In the genomic region with DNA sequence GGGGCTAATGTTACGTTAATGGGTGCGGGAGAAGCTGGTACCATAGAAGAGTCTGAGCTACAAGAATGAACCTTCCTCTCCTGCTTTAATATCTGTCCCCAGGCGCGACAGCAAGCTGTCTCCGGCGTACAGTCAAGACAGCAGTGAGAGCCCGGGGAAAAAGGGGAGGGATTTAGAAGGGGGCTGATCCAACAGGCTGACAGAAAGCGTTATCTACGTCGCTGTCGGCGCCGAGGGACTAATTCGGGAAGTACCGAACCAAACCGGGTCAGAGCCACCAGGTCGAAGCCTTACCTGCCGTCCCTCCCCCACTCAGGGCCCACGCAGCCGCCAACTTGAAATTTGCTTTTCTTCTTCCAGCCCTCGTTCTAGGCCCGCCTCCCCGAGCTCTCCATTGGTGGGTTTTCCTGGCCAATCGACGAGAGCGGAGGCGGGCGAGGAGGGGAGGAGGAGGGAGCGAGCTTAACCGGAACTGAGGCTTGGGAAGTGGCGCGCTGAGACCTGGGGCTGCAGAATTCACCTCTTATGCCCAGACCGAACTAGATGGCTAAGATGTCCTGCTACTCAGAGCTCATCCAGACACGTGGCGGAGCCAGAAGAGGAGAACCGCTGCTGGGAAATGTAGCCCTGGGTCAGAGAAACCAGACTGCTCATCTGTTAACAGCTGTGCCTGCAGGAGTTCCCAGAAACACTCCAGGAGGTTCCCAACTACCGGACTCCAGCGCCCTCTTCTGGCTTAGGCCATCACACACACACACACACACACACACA, we compare ENCODE assay signal across 8 mouse cellular contexts. TPM values are rescaled to one million over a fixed set of nuclear protein-coding genes. Genes with fewer than 3 reads are reported as not detected.
DNase-seq lines count a peak whose midpoint lies in the region; ATAC-seq lines count a peak whose summit lies in the region.

Polr3gl (minus strand) TSS at position 392 of the 771 bp plus-strand sequence.

- H3K4me1 ChIP-seq in heart, embryonic 11.5 days (ENCODE audit: control insufficient read depth, insufficient read depth, low read length): peaks cover 28% of the 10 kb centered on the region
- peaks cover 28% of the 10 kb centered on the region for H3K4me1 ChIP-seq in kidney, embryonic 16.5 days (ENCODE audit: insufficient read depth, low read length)
- peaks cover 31% of the 10 kb centered on the region for H3K4me1 ChIP-seq in liver, embryonic 11.5 days (replicated peaks; ENCODE audit: control insufficient read depth, insufficient read depth, low read length)
- peaks cover 21% of the 10 kb centered on the region; the same call in 1 of the 2 replicates for H3K4me1 ChIP-seq in stomach, embryonic 14.5 days (ENCODE audit: control insufficient read depth, insufficient read depth, low read length)

- peak within 1 kb of the TSS; percentile 82 for H3K4me2 ChIP-seq in heart, embryonic 11.5 days
- H3K4me2 ChIP-seq in kidney, embryonic 16.5 days (replicated peaks; ENCODE audit: low read depth, low read length): peak within 1 kb of the TSS; percentile 96
- H3K4me2 ChIP-seq in liver, embryonic 11.5 days: peak within 1 kb of the TSS; percentile 85
- peak within 1 kb of the TSS; percentile 75 for H3K4me2 ChIP-seq in stomach, embryonic 14.5 days (replicated peaks; ENCODE audit: low read depth, low read length)

- peak within 1 kb of the TSS; percentile 81 for H3K9ac ChIP-seq in heart, embryonic 11.5 days (ENCODE audit: low read depth, low read length)
- H3K9ac ChIP-seq in kidney, embryonic 16.5 days (replicated peaks; ENCODE audit: low read length): peak within 1 kb of the TSS; percentile 85
- H3K9ac ChIP-seq in liver, embryonic 11.5 days (ENCODE audit: low read depth, low read length): peak within 1 kb of the TSS; percentile 72
- H3K9ac ChIP-seq in stomach, embryonic 14.5 days (replicated peaks; ENCODE audit: low read depth, low read length): peak within 1 kb of the TSS; percentile 62

- H3K27me3 ChIP-seq in heart, embryonic 11.5 days (ENCODE audit: control insufficient read depth, insufficient read depth, low read length): peaks cover 1% of the 10 kb centered on the region; the same call in 1 of the 2 replicates
- peaks cover 22% of the 10 kb centered on the region for H3K27me3 ChIP-seq in kidney, embryonic 16.5 days (ENCODE audit: insufficient read depth, low read length)
- peaks cover 43% of the 10 kb centered on the region for H3K27me3 ChIP-seq in liver, embryonic 11.5 days (replicated peaks; ENCODE audit: control insufficient read depth, insufficient read depth, low read length)
- no peaks in the 10 kb centered on the region for H3K27me3 ChIP-seq in stomach, embryonic 14.5 days (ENCODE audit: control insufficient read depth, insufficient read depth, low read length)

- H3K27ac ChIP-seq in heart, embryonic 11.5 days (ENCODE audit: low read depth, low read length): peak within 1 kb of the TSS; percentile 89
- H3K27ac ChIP-seq in kidney, embryonic 16.5 days (ENCODE audit: low read length): peak within 1 kb of the TSS; percentile 83
- H3K27ac ChIP-seq in liver, embryonic 11.5 days (ENCODE audit: low read depth, low read length): peak within 1 kb of the TSS; percentile 56; the same call in 1 of the 2 replicates
- H3K27ac ChIP-seq in stomach, embryonic 14.5 days (ENCODE audit: low read length): peak within 1 kb of the TSS; percentile 66; the same call in 1 of the 2 replicates

- H3K36me3 ChIP-seq in heart, embryonic 11.5 days (ENCODE audit: control insufficient read depth, insufficient read depth, low read length): 0 out of 2 replicates have a peak, but pooled peaks cover 4% of the 10 kb centered on the region
- H3K36me3 ChIP-seq in kidney, embryonic 16.5 days (ENCODE audit: insufficient read depth, low read length): no peaks in the 10 kb centered on the region
- no peaks in the 10 kb centered on the region for H3K36me3 ChIP-seq in liver, embryonic 11.5 days (ENCODE audit: control insufficient read depth, insufficient read depth, low read length)
- H3K36me3 ChIP-seq in stomach, embryonic 14.5 days (ENCODE audit: control insufficient read depth, insufficient read depth, low read length): no peaks in the 10 kb centered on the region

- H3K4me3 ChIP-seq in heart, embryonic 11.5 days (ENCODE audit: low read depth, low read length): peak within 1 kb of the TSS; percentile 73
- peak within 1 kb of the TSS; percentile 77 for H3K4me3 ChIP-seq in kidney, embryonic 16.5 days (ENCODE audit: low read length)
- H3K4me3 ChIP-seq in liver, embryonic 11.5 days (ENCODE audit: low read depth, low read length): peak within 1 kb of the TSS; percentile 66
- H3K4me3 ChIP-seq in stomach, embryonic 14.5 days (ENCODE audit: low read depth, low read length): peak within 1 kb of the TSS; percentile 56

- DNase-seq in B cell, adult 2 months: peak; percentile 91 to 94
- DNase-seq in brain, adult 2 months (ENCODE audit: low read depth, low spot score): peak; percentile 98
- DNase-seq in liver, embryonic 11.5 days (ENCODE audit: low spot score): peak; percentile 95
- peak; percentile 94 for DNase-seq in naive thymus-derived CD4-positive, alpha-beta T cell, adult 2 months (ENCODE audit: low read depth)

- WGBS in heart, embryonic 11.5 days (ENCODE audit: insufficient replicate concordance): under 1% methylated on average over 34 of the region's 38 CpGs
- under 1% methylated on average over 38 of the region's 38 CpGs for WGBS in kidney, embryonic 16.5 days
- under 1% methylated on average over 38 of the region's 38 CpGs for WGBS in liver, embryonic 11.5 days
- WGBS in stomach, embryonic 14.5 days: under 1% methylated on average over 37 of the region's 38 CpGs

- no peaks in the 10 kb centered on the region for H3K9me3 ChIP-seq in heart, embryonic 11.5 days (replicated peaks; ENCODE audit: control insufficient read depth, low read length)
- H3K9me3 ChIP-seq in kidney, embryonic 16.5 days (ENCODE audit: low read length): no peaks in the 10 kb centered on the region; the same call in 1 of the 2 replicates
- no peaks in the 10 kb centered on the region for H3K9me3 ChIP-seq in liver, embryonic 11.5 days (ENCODE audit: control insufficient read depth, low read length)
- H3K9me3 ChIP-seq in stomach, embryonic 14.5 days (ENCODE audit: control insufficient read depth, low read depth, low read length): no peaks in the 10 kb centered on the region

- ATAC-seq in erythroblast, adult 5-6 weeks (replicated peaks; ENCODE audit: low FRiP score, poor library complexity, severe bottlenecking): peak; percentile 98
- peak; percentile 82 for ATAC-seq in heart, embryonic 11.5 days (replicated peaks; ENCODE audit: insufficient number of reproducible peaks, low FRiP score, low TSS enrichment)
- ATAC-seq in kidney, embryonic 16.5 days (ENCODE audit: low FRiP score, low TSS enrichment): peak; percentile 89
- peak; percentile 95 for ATAC-seq in liver, embryonic 11.5 days (replicated peaks; ENCODE audit: low FRiP score)
- ATAC-seq in stomach, embryonic 14.5 days (ENCODE audit: insufficient number of reproducible peaks, insufficient read depth, low FRiP score, low read depth): peak; percentile 89

RNA-seq across cellular contexts. Expression of gene Polr3gl, which starts in this region (rescaled TPM):
- 7.3 and 17.7 TPM in 2 replicates for total RNA-seq in erythroblast, adult 5-6 weeks (2015; ENCODE audit: low replicate concordance)
- total RNA-seq in erythroblast, adult 5-6 weeks (2017; ENCODE audit: low replicate concordance): 3.9 and 16.5 TPM in 2 replicates
- polyA plus RNA-seq in heart, embryonic 11.5 days (2014; fragmentation: Nextera tagmentation; extraction: Ambion mirVana): 21.4 and 23.8 TPM in 2 replicates
- 32.1 and 35.8 TPM in 2 replicates for polyA plus RNA-seq in kidney, embryonic 16.5 days (2015; fragmentation: Nextera tagmentation; extraction: Ambion mirVana)
- polyA plus RNA-seq in liver, embryonic 11.5 days (2014; fragmentation: Nextera tagmentation; extraction: Ambion mirVana): 18.6 and 21.5 TPM in 2 replicates
- 21.5 and 29.5 TPM in 2 replicates for polyA plus RNA-seq in stomach, embryonic 14.5 days (2014; fragmentation: Nextera tagmentation; extraction: Ambion mirVana)

Comparison
In these comparisons a context has a peak if more than half of its experiments do, and no peak if none do; other contexts are left out.
1. Peak in every context shown above with its lines: DNase-seq, ATAC-seq, H3K4me3 ChIP-seq and H3K27ac ChIP-seq.